Mouse (Mus musculus): ENCODE results near the gene Pctp.

The Pctp gene

DNA sequence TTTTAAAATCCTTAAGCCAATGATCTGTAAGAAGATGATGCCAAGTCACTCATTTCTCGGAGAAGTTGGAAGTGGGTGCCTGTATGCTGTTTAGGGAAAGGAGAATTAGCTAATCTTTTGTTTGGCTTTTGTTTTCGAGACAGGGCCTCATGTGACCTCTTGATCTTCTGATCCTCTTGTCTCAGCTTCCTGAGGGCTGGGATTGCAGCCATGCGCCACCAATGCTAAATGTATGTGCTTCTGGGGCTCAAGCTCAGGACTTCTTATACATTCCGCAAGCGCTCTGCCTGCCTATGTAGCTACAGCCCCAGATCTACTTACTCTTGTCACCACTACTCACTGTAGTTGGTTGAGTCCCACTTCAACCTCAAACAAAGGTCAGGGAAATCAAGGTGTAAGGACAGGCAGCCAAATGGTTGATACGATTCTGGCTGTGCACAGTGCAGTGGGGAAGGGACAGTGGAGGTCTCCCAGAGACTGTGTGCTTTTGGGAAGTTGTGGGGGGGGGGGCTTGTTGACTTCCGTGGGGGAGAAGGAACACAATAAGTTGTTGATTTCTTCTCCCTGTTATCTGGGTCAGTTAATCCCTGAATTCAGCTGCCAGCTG is 24.8 kb downstream of the Pctp start:
- no peak for DNase-seq (ENCODE audit: low spot score)

DNA sequence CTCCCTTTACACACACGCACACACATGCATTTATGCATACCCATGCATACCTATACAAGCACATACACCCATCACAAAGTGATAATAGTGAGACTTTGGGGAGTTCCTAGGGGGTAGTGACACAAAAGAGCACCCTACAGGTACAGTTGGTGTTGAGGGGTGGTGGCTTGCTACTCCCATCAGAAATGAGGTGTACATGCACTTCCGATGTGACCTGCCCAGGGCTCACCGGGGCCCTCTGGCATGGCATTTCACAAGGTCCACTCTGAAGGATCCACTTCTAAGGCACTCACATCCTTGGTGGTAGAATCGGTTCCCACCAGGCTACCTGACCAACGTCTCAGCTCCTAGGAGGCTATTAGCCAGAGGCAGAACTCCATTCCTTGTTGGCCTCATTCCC is 26.3 kb downstream of the Pctp start:
- no peak for DNase-seq (ENCODE audit: low spot score)

DNA sequence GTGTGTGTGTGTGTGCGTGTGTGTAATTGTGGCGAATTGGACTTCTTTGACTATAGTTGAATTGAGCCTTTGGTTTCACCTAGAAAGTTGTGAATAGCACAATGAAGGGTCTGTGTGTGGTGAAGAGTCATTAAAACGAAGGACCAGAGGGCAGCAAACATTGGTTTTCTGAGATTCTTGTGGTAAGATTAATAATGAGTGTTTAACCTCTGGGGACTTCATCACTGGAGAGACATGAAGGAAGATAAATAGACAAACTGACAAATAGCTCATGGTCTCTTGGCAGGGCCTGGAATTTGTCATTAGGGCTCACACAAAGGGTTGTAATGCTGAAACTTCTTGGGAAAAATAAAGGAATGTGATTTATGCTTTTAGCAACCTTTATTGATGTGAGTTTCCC is 31.4 kb downstream of the Pctp start:
- no peak for DNase-seq (ENCODE audit: low spot score)

DNA sequence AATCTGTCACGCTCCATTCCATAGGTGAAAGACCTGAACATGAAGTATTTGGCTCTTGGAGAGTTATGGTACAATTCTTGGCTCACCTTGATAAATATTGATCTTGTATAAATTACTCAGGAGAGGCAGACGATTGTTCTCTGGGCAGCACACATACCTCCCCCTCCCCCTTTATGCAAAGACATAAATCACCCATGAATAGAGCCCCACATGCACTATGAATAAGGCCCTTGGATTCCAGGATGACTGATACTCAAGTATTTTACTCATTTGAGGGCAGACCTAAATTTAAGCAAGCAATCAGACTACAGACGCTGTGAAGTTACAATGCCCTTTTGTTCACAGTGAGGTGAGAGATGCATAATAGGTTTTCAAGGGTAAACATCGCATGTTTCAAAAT is 32.0 kb downstream of the Pctp start:
- no peak for DNase-seq (ENCODE audit: low spot score)

DNA sequence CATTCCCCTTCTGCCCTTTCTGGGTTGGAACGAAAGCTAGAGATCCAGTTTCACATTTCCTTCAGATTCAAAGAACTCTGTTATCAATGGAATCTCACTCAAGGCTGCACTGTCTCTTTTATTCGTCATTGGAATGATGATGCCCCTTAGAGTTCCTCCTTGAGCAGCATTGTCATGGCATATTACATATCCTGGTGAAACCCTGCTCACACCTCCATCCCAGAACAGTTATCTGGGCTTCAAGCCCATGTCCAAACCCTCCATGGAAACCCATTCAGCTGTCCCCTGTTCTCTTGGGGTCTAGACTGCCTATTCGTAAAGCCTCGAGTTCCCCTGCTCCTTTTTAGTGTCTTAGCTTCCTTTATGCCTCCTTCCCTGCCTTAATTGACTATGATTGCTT is 33.6 kb downstream of the Pctp start:
- no peak for DNase-seq (ENCODE audit: low spot score)

DNA sequence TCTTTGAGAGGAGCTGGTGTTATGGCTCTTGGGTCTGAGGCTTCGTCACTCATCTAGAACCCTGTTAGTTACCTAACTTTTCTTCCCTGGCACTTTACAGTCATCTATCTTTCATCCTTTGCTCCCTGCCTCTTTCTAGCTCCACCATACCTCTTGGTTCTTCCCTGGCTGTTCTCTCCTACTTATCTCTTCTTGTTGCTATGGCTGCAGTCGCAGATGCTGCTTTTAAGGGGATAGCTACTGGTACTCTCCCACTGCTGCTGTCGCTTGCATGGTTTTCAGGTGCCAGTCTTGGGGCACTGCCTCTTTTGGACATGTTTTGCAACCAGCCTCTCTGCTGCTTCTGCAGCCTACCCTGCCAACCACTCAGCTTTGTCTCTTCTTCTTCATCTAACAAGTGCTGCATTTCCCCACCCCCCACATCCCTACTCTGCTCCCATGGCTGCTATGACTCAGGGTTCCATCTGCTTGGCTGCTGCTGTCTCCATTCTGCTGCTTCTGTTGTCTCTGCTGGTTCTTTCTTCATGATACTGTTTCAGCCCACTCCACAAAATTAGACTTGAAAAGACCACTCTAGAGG is 51.9 kb downstream of the Pctp start:
- no peak for DNase-seq (ENCODE audit: low spot score)

DNA sequence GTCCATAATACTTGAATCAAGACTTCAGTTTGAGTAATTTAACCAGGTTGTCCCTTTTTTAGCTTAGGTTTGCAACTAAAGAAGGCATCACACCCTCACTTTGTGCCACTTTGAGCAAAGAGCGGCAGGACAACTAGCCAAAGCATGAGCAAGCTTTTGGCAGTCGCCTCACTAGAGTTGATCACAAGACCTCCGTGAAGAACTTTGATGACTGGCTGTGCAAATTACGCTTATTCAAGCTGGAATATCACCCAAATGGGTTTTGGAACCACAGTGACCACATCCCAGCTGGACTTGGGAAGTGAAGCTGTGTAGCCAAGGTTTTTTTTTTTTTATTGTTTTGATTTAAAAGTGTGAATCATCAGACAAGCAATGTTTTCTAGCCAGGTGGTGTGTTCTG is 54.9 kb downstream of the Pctp start:
- DNase-seq (ENCODE audit: low spot score) = no peak

DNA sequence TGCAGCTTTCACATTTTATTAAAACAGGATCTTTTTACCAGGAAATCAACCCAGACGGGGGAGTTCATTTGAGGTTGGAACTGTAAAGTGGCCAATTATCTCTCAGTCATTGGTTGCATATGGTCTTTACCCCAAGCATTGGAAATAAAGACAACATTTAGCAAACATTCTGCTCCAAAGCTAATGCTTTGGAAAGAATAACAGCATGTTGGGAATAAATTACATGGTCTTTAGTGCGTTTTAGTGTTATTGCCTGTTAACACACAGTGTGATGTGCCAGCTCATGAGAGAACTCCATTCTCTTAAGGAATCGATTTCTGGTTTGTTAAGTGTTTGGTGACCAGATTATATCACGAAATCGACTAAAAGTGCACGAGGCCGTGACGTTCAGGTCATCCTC is 57.5 kb downstream of the Pctp start:
- DNase-seq (ENCODE audit: low spot score) = no peak

DNA sequence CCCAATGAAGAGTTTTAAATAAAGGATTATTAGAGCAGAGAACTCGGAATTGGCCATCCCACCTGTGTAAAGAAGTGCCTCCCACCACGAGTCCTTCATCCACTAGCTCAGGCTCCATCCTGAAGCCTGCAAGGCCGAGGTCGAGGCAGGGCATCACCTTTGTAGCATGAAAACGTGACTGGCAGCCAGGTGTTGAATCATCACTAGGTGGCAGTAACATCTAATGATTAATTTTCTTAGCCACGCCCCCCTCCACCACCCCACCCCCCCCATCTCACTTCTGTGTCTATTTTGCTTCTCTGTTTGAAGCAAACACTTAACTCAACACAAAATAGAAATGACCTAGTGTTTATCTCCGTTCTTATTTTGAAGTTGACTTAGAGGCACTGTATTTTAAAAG is 65.5 kb downstream of the Pctp start:
- no peak for DNase-seq (ENCODE audit: low spot score)

Data from urinary bladder, postnatal 14 days (tissue).